Mouse (Mus musculus) midbrain, embryonic 12.5 days (tissue): Measurements from ENCODE around the gene Ino80d. TPM values are rescaled to one million over a fixed set of nuclear protein-coding genes. Genes with fewer than 3 reads are reported as not detected.

ENCODE experiments used
- ATAC-seq: fragments of 200-750 bp; cut with Nextera tagmentation; 2 replicates; pipeline ENCODE4 v1.8.0; 2017; ENCODE audit warnings: low read depth, moderate TSS enrichment, moderate library complexity; ENCODE audit not compliant: low FRiP score
- H3K27ac ChIP-seq: fragments of 300-500 bp; sonication (generic); replicated peaks from 2 replicates; pipeline ENCODE4 v1.5.1; 2016; ENCODE audit warnings: mild to moderate bottlenecking
- H3K27me3 ChIP-seq: fragments of 300-500 bp; sonication (generic); 2 replicates; pipeline ENCODE4 v1.6.1; 2016; ENCODE audit warnings: mild to moderate bottlenecking
- H3K36me3 ChIP-seq: fragments of 300-500 bp; sonication (generic); 2 replicates; pipeline ENCODE4 v1.6.1; 2016
- H3K4me1 ChIP-seq: fragments of 300-500 bp; sonication (generic); 2 replicates; pipeline ENCODE4 v1.6.1; 2016
- H3K4me2 ChIP-seq: fragments of 300-500 bp; sonication (generic); replicated peaks from 2 replicates; pipeline ENCODE4 v1.6.1; 2016; ENCODE audit warnings: mild to moderate bottlenecking, moderate library complexity
- H3K4me3 ChIP-seq: fragments of 300-500 bp; sonication (generic); 2 replicates; pipeline ENCODE4 v1.5.1; 2016; ENCODE audit warnings: mild to moderate bottlenecking
- H3K9ac ChIP-seq: fragments of 300-500 bp; sonication (generic); replicated peaks from 2 replicates; pipeline ENCODE4 v1.6.1; 2016; ENCODE audit warnings: mild to moderate bottlenecking, moderate library complexity
- H3K9me3 ChIP-seq: fragments of 300-500 bp; sonication (generic); 2 replicates; pipeline ENCODE4 v1.6.1; 2016; ENCODE audit warnings: mild to moderate bottlenecking
- WGBS: fragments of 180-500 bp; shearing (Covaris S2); methylation state at CpG from one replicate; pipeline ENCODE4 v1.1.7; 2016; 5-methylcytosine and 5-hydroxymethylcytosine counted together
- polyA plus RNA-seq: library from polyadenylated mRNA; unstranded; fragments of >200 nt; fragmentation: Nextera tagmentation; extraction: Ambion mirVana; gene quantifications from 2 replicates; pipeline ENCODE4 v1.2.1, GENCODE M21; 2016

Gene Ino80d
- polyA plus RNA-seq, 1 experiment from 2014 or later, result 11.8 TPM

GRCm38 (mm10) chr1:63122005-63122404 lies 7.5 kb upstream of the Ino80d start:
- Histone ChIP-seq H3K9me3 (0 out of 2 replicates have a peak, but pooled peaks cover 4% of the 10 kb centered on the region), H3K27me3 (no peaks in the 10 kb centered on the region), H3K36me3 (peaks cover 56% of the 10 kb centered on the region), H3K4me2 (no peak overlapping the region), H3K4me1 (peaks cover 2% of the 10 kb centered on the region), H3K27ac (no peak overlapping the region), H3K4me3 (no peak overlapping the region), H3K9ac (no peak overlapping the region)
- WGBS, result 96% methylated on average over 6 of the region's 6 CpGs
- no peak for ATAC-seq

GRCm38 (mm10) chr1:63120382-63120781 lies 5.9 kb upstream of the Ino80d start:
- Histone ChIP-seq H3K9ac (no peak overlapping the region), H3K9me3 (0 out of 2 replicates have a peak, but pooled peaks cover 4% of the 10 kb centered on the region), H3K36me3 (peaks cover 56% of the 10 kb centered on the region), H3K27me3 (no peaks in the 10 kb centered on the region), H3K4me2 (no peak overlapping the region), H3K27ac (no peak overlapping the region), H3K4me3 (no peak overlapping the region), H3K4me1 (peaks cover 14% of the 10 kb centered on the region)
- no peak for ATAC-seq
- WGBS, result 92% methylated on average over 2 of the region's 2 CpGs

- 96% methylated on average over 4 of the region's 4 CpGs for WGBS
- Histone ChIP-seq H3K9me3 (0 out of 2 replicates have a peak, but pooled peaks cover 4% of the 10 kb centered on the region), H3K4me2 (no peak overlapping the region), H3K27ac (no peak overlapping the region), H3K9ac (no peak overlapping the region), H3K27me3 (no peaks in the 10 kb centered on the region), H3K4me1 (peaks cover 17% of the 10 kb centered on the region), H3K36me3 (peaks cover 56% of the 10 kb centered on the region), H3K4me3 (no peak overlapping the region)
- no peak for ATAC-seq
These were observed 5.2 kb upstream of the Ino80d start for GRCm38 (mm10) chr1:63119675-63120074.

- WGBS, result 62% methylated on average over 3 of the region's 3 CpGs
- peak overlapping the region; percentile 88 for H3K4me2 ChIP-seq
- ATAC-seq, result no peak
- no peaks in the 10 kb centered on the region for H3K9me3 ChIP-seq
- no peaks in the 10 kb centered on the region for H3K27me3 ChIP-seq
- H3K4me3 ChIP-seq, result peak overlapping the region; percentile 99
- H3K27ac ChIP-seq, result peak overlapping the region; percentile 97; the same call in 1 of the 2 replicates
- H3K9ac ChIP-seq, result peak overlapping the region; percentile 100
- H3K4me1 ChIP-seq, result peaks cover 29% of the 10 kb centered on the region
- H3K36me3 ChIP-seq, result peaks cover 22% of the 10 kb centered on the region
These were observed 1.1 kb upstream of the Ino80d start for GRCm38 (mm10) chr1:63115540-63115939.

GRCm38 (mm10) chr1:63115096-63115495 lies 629 bp upstream of the Ino80d start:
- H3K4me1 ChIP-seq, result peaks cover 33% of the 10 kb centered on the region
- peak overlapping the region; percentile 88 for H3K4me2 ChIP-seq
- no peak for ATAC-seq
- no peaks in the 10 kb centered on the region for H3K9me3 ChIP-seq
- H3K27ac ChIP-seq, result peak overlapping the region; percentile 97
- 21% methylated on average over 4 of the region's 4 CpGs for WGBS
- H3K27me3 ChIP-seq, result no peaks in the 10 kb centered on the region
- H3K9ac ChIP-seq, result peak overlapping the region; percentile 100
- H3K36me3 ChIP-seq, result peaks cover 18% of the 10 kb centered on the region
- peak overlapping the region; percentile 99 for H3K4me3 ChIP-seq

- Histone ChIP-seq H3K4me2 (peak overlapping the region; percentile 88), H3K27me3 (no peaks in the 10 kb centered on the region), H3K36me3 (0 out of 2 replicates have a peak, but pooled peaks cover 5% of the 10 kb centered on the region), H3K9me3 (no peaks in the 10 kb centered on the region), H3K27ac (peak overlapping the region; percentile 97), H3K4me1 (peaks cover 37% of the 10 kb centered on the region), H3K4me3 (peak overlapping the region; percentile 99), H3K9ac (peak overlapping the region; percentile 100)
- under 1% methylated on average over 55 of the region's 92 CpGs for WGBS
- ATAC-seq, result peak; percentile 43
These were observed 962 bp downstream of the Ino80d start for GRCm38 (mm10) chr1:63113274-63114135.

- no peaks in the 10 kb centered on the region for H3K9me3 ChIP-seq
- H3K9ac ChIP-seq, result peak overlapping the region; percentile 100
- H3K27ac ChIP-seq, result peak overlapping the region; percentile 97
- peak; percentile 31 for ATAC-seq
- peak overlapping the region; percentile 99 for H3K4me3 ChIP-seq
- H3K36me3 ChIP-seq, result no peaks in the 10 kb centered on the region
- H3K4me2 ChIP-seq, result peak overlapping the region; percentile 88
- 2% methylated on average over 11 of the region's 11 CpGs for WGBS
- H3K27me3 ChIP-seq, result no peaks in the 10 kb centered on the region
- H3K4me1 ChIP-seq, result peaks cover 37% of the 10 kb centered on the region
These were observed 1.6 kb downstream of the Ino80d start for GRCm38 (mm10) chr1:63112865-63113261.

GRCm38 (mm10) chr1:63112151-63112864 lies 2.2 kb downstream of the Ino80d start:
- Histone ChIP-seq H3K4me3 (peak overlapping the region; percentile 99), H3K9ac (peak overlapping the region; percentile 100), H3K36me3 (no peaks in the 10 kb centered on the region), H3K4me1 (peaks cover 37% of the 10 kb centered on the region), H3K9me3 (no peaks in the 10 kb centered on the region), H3K27ac (peak overlapping the region; percentile 97; the same call in 1 of the 2 replicates), H3K27me3 (no peaks in the 10 kb centered on the region), H3K4me2 (peak overlapping the region; percentile 88)
- WGBS, result 41% methylated on average over 8 of the region's 8 CpGs
- no peak for ATAC-seq

- 53% methylated on average over 7 of the region's 7 CpGs for WGBS
- Histone ChIP-seq H3K9ac (no peak overlapping the region), H3K36me3 (peaks cover 4% of the 10 kb centered on the region; the same call in 1 of the 2 replicates), H3K27me3 (no peaks in the 10 kb centered on the region), H3K4me1 (peaks cover 26% of the 10 kb centered on the region), H3K9me3 (no peaks in the 10 kb centered on the region), H3K4me3 (no peak overlapping the region), H3K4me2 (no peak overlapping the region; the same call in 1 of the 2 replicates), H3K27ac (peak overlapping the region; percentile 63; the same call in 1 of the 2 replicates)
- ATAC-seq, result no peak
These were observed 3.8 kb downstream of the Ino80d start for GRCm38 (mm10) chr1:63110536-63111285.

GRCm38 (mm10) chr1:63107614-63108327 lies 6.7 kb downstream of the Ino80d start:
- Histone ChIP-seq H3K4me1 (peaks cover 17% of the 10 kb centered on the region), H3K9ac (no peak overlapping the region), H3K27me3 (no peaks in the 10 kb centered on the region), H3K9me3 (no peaks in the 10 kb centered on the region), H3K36me3 (peaks cover 18% of the 10 kb centered on the region), H3K27ac (no peak overlapping the region), H3K4me2 (no peak overlapping the region), H3K4me3 (no peak overlapping the region)
- ATAC-seq, result no peak
- WGBS, result 88% methylated on average over 6 of the region's 6 CpGs
